In genomic region chr15:102073559-102074069, GRCm38 (mm10) we compare ENCODE assay signal across 8 mouse cellular contexts. TPM values are rescaled to one million over a fixed set of nuclear protein-coding genes. Genes with fewer than 3 reads are reported as not detected.
A peak's percentile ranks its signal among the peaks of the same experiment; 100 is the strongest.
DNase-seq lines count a peak whose midpoint lies in the region; ATAC-seq lines count a peak whose summit lies in the region.

Gene Eif4b, plus strand, starts transcription at chr15:102073773.

- H3K27me3 ChIP-seq in heart, embryonic 10.5 days (ENCODE audit: insufficient read depth, poor library complexity, severe bottlenecking) = no peaks in the 10 kb centered on the region
- no peaks in the 10 kb centered on the region for H3K27me3 ChIP-seq in kidney, embryonic 15.5 days

- no peaks in the 10 kb centered on the region for H3K9me3 ChIP-seq in heart, embryonic 10.5 days
- no peaks in the 10 kb centered on the region for H3K9me3 ChIP-seq in kidney, embryonic 15.5 days (replicated peaks)

- H3K27ac ChIP-seq in heart, embryonic 10.5 days = peak within 1 kb of the TSS; percentile 100
- H3K27ac ChIP-seq in kidney, embryonic 15.5 days = peak within 1 kb of the TSS; percentile 94

- H3K4me2 ChIP-seq in kidney, embryonic 15.5 days = peak within 1 kb of the TSS; percentile 77

- WGBS in heart, embryonic 10.5 days = under 1% methylated on average over 58 of the region's 58 CpGs
- under 1% methylated on average over 58 of the region's 58 CpGs for WGBS in kidney, embryonic 15.5 days

- 0 out of 2 replicates have a peak, but pooled peaks cover 2% of the 10 kb centered on the region for H3K36me3 ChIP-seq in heart, embryonic 10.5 days
- 0 out of 2 replicates have a peak, but pooled peaks cover 3% of the 10 kb centered on the region for H3K36me3 ChIP-seq in kidney, embryonic 15.5 days

- H3K4me1 ChIP-seq in heart, embryonic 10.5 days = peaks cover 14% of the 10 kb centered on the region
- H3K4me1 ChIP-seq in kidney, embryonic 15.5 days = peaks cover 30% of the 10 kb centered on the region

- DNase-seq in B cell, adult 2 months = peak; percentile 98 to 99
- DNase-seq in brain, adult 2 months (ENCODE audit: low read depth, low spot score) = peak; percentile 100
- peak; percentile 99 for DNase-seq in heart, embryonic 10.5 days (ENCODE audit: low spot score)
- DNase-seq in liver = peak; percentile 99
- peak; percentile 99 for DNase-seq in spleen, postnatal 4 days (ENCODE audit: low spot score in 2 of 2)

- ATAC-seq in erythroblast, adult 5-6 weeks (replicated peaks; ENCODE audit: low FRiP score, poor library complexity, severe bottlenecking) = peak; percentile 94
- ATAC-seq in kidney, embryonic 15.5 days (replicated peaks; ENCODE audit: low FRiP score) = peak; percentile 94
- ATAC-seq in monocyte, adult 5-6 weeks (replicated peaks; ENCODE audit: insufficient number of reproducible peaks, low FRiP score, low TSS enrichment, poor library complexity, severe bottlenecking) = peak; percentile 84

- H3K9ac ChIP-seq in kidney, embryonic 15.5 days = peak within 1 kb of the TSS; percentile 93

- H3K4me3 ChIP-seq in heart, embryonic 10.5 days = peak within 1 kb of the TSS; percentile 99
- peak within 1 kb of the TSS; percentile 71 for H3K4me3 ChIP-seq in kidney, embryonic 15.5 days (replicated peaks)

RNA-seq across cellular contexts. Expression of gene Eif4b, which starts in this region (rescaled TPM):
- 35.4 and 35.9 TPM in 2 replicates for total RNA-seq in erythroblast, adult 5-6 weeks (2015; ENCODE audit: low replicate concordance)
- 58.0 and 81.1 TPM in 2 replicates for total RNA-seq in erythroblast, adult 5-6 weeks (2017; ENCODE audit: low replicate concordance)
- polyA plus RNA-seq in heart, embryonic 10.5 days (2016; fragmentation: Nextera tagmentation; extraction: Ambion mirVana) = 85.5 and 99.6 TPM in 2 replicates
- polyA plus RNA-seq in kidney, embryonic 15.5 days (2015; fragmentation: Nextera tagmentation; extraction: Ambion mirVana) = 127 and 130 TPM in 2 replicates
- total RNA-seq in monocyte, adult 5-6 weeks (2017) = 248 to 278 TPM (median 251 TPM) in 3 replicates

Comparison
In these comparisons a context has a peak if more than half of its experiments do, and no peak if none do; other contexts are left out.
1. Peak in every context shown above with its lines: DNase-seq, ATAC-seq, H3K4me3 ChIP-seq and H3K27ac ChIP-seq.